Mouse (Mus musculus) cortical plate, adult 2 months (tissue): ENCODE measurements at regions not wholly inside any gene's neighbourhood (a gene's known extent, or its start where the extent isn't known, plus 50 kb on each side); places are given as distances from the start of the nearest gene placed in this dataset.

ENCODE experiments used
- CTCF ChIP-seq: fragments of 200-500 bp; IDR thresholded peaks from 2 replicates; pipeline ENCODE4 v1.5.1; 2011; ENCODE audit warnings: mild to moderate bottlenecking, control low read depth, low read length; ENCODE audit not compliant: insufficient read depth; ENCODE audit errors: extremely low read depth
- POLR2A ChIP-seq: fragments of 200-500 bp; IDR thresholded peaks from 2 replicates; pipeline ENCODE4 v1.6.1; 2011; ENCODE audit warnings: mild to moderate bottlenecking, low read length, control low read depth; ENCODE audit not compliant: insufficient read depth; ENCODE audit errors: extremely low read depth

GRCm38 (mm10) chr9:51399356-51399755 is 70.6 kb upstream of the 1810046K07Rik start:
- TF ChIP-seq CTCF (no peak), POLR2A (no peak)
